Mouse (Mus musculus): Measurements from ENCODE around the gene Tut1. TPM values are rescaled to one million over a fixed set of nuclear protein-coding genes. Genes with fewer than 3 reads are reported as not detected.

The Tut1 gene
- polyA plus RNA-seq, 1 experiment from 2014 or later, result 36.5 TPM

- Histone ChIP-seq H3K9me3 (no peaks in the 10 kb centered on the region), H3K27ac (peak overlapping the region; percentile 98), H3K4me3 (peak overlapping the region; percentile 87), H3K36me3 (no peaks in the 10 kb centered on the region), H3K4me2 (replicated peaks) (peak overlapping the region; percentile 81), H3K27me3 (no peaks in the 10 kb centered on the region), H3K4me1 (peaks cover 66% of the 10 kb centered on the region), H3K9ac (peak overlapping the region; percentile 93)
- no peak for ATAC-seq (ENCODE audit: low FRiP score, low read depth)
- 6% methylated on average over 15 of the region's 15 CpGs for WGBS
These were observed 34.9 kb downstream of the Tut1 start for GRCm38 (mm10) chr19:8988346-8989065.

- peak within 1 kb of the TSS; percentile 81 for H3K4me2 ChIP-seq (replicated peaks)
- peak within 1 kb of the TSS; percentile 87 for H3K4me3 ChIP-seq
- H3K9ac ChIP-seq, result peak within 1 kb of the TSS; percentile 93
- WGBS, result under 1% methylated on average over 41 of the region's 42 CpGs
- H3K27me3 ChIP-seq, result no peaks in the 10 kb centered on the region
- no peaks in the 10 kb centered on the region for H3K36me3 ChIP-seq
- H3K4me1 ChIP-seq, result peaks cover 67% of the 10 kb centered on the region
- no peaks in the 10 kb centered on the region for H3K9me3 ChIP-seq
- peak; percentile 55 for ATAC-seq (ENCODE audit: low FRiP score, low read depth)
- peak within 1 kb of the TSS; percentile 98 for H3K27ac ChIP-seq
These were observed 35.5 kb downstream of the Tut1 start, which contains the start of gene Ahnak for GRCm38 (mm10) chr19:8989066-8989566. Gene Ahnak (plus strand): TSS chr19:8989284.

- Histone ChIP-seq H3K4me3 (peak overlapping the region; percentile 87), H3K36me3 (no peaks in the 10 kb centered on the region), H3K27ac (peak overlapping the region; percentile 98), H3K4me2 (replicated peaks) (peak overlapping the region; percentile 81), H3K9ac (peak overlapping the region; percentile 93), H3K27me3 (no peaks in the 10 kb centered on the region), H3K9me3 (no peaks in the 10 kb centered on the region), H3K4me1 (peaks cover 65% of the 10 kb centered on the region)
- WGBS, result under 1% methylated on average over 53 of the region's 53 CpGs
- ATAC-seq (ENCODE audit: low FRiP score, low read depth), result peak; percentile 84
These were observed 36.2 kb downstream of the Tut1 start for GRCm38 (mm10) chr19:8989567-8990431.

GRCm38 (mm10) chr19:8990432-8991102 is 36.9 kb downstream of the Tut1 start:
- Histone ChIP-seq H3K36me3 (no peaks in the 10 kb centered on the region), H3K4me2 (replicated peaks) (peak overlapping the region; percentile 81), H3K27me3 (no peaks in the 10 kb centered on the region), H3K9me3 (no peaks in the 10 kb centered on the region), H3K27ac (peak overlapping the region; percentile 98), H3K4me1 (peaks cover 66% of the 10 kb centered on the region), H3K4me3 (peak overlapping the region; percentile 87), H3K9ac (peak overlapping the region; percentile 71)
- 12% methylated on average over 15 of the region's 15 CpGs for WGBS
- peak; percentile 74 for ATAC-seq (ENCODE audit: low FRiP score, low read depth)

GRCm38 (mm10) chr19:8991245-8991870 is 37.7 kb downstream of the Tut1 start:
- peaks cover 73% of the 10 kb centered on the region for H3K4me1 ChIP-seq

GRCm38 (mm10) chr19:8991871-8992735 is 38.5 kb downstream of the Tut1 start:
- WGBS, result 73% methylated on average over 13 of the region's 13 CpGs
- peak overlapping the region; percentile 98 for H3K27ac ChIP-seq
- H3K4me2 ChIP-seq (replicated peaks), result peak overlapping the region; percentile 81
- peak overlapping the region; percentile 53; the same call in 1 of the 2 replicates for H3K9ac ChIP-seq
- H3K27me3 ChIP-seq, result no peaks in the 10 kb centered on the region
- no peaks in the 10 kb centered on the region for H3K9me3 ChIP-seq
- no peak for ATAC-seq (ENCODE audit: low FRiP score, low read depth)
- peak overlapping the region; percentile 87 for H3K4me3 ChIP-seq
- H3K36me3 ChIP-seq, result no peaks in the 10 kb centered on the region
- peaks cover 81% of the 10 kb centered on the region for H3K4me1 ChIP-seq

More at GRCm38 (mm10) chr19:8991245-8991870, 37.7 kb downstream of the Tut1 start:
- Histone ChIP-seq H3K9me3 (no peaks in the 10 kb centered on the region), H3K9ac (peak overlapping the region; percentile 71), H3K4me3 (peak overlapping the region; percentile 87), H3K27ac (peak overlapping the region; percentile 98), H3K27me3 (no peaks in the 10 kb centered on the region), H3K4me2 (replicated peaks) (peak overlapping the region; percentile 81), H3K36me3 (no peaks in the 10 kb centered on the region)
- ATAC-seq (ENCODE audit: low FRiP score, low read depth), result no peak
- 60% methylated on average over 4 of the region's 4 CpGs for WGBS

GRCm38 (mm10) chr19:8992769-8993624 is 39.4 kb downstream of the Tut1 start:
- Histone ChIP-seq H3K9ac (peak overlapping the region; percentile 53; the same call in 1 of the 2 replicates), H3K4me2 (replicated peaks) (peak overlapping the region; percentile 81), H3K27ac (peak overlapping the region; percentile 98), H3K4me3 (peak overlapping the region; percentile 87), H3K36me3 (no peaks in the 10 kb centered on the region), H3K9me3 (no peaks in the 10 kb centered on the region), H3K27me3 (no peaks in the 10 kb centered on the region), H3K4me1 (peaks cover 82% of the 10 kb centered on the region)
- 22% methylated on average over 12 of the region's 12 CpGs for WGBS
- ATAC-seq (ENCODE audit: low FRiP score, low read depth), result no peak

- Histone ChIP-seq H3K9me3 (no peaks in the 10 kb centered on the region), H3K36me3 (no peaks in the 10 kb centered on the region), H3K4me2 (replicated peaks) (peak overlapping the region; percentile 81), H3K9ac (no peak overlapping the region), H3K4me1 (peaks cover 82% of the 10 kb centered on the region), H3K27me3 (no peaks in the 10 kb centered on the region), H3K4me3 (no peak overlapping the region), H3K27ac (peak overlapping the region; percentile 98; the same call in 1 of the 2 replicates)
- WGBS, result 57% methylated on average over 2 of the region's 2 CpGs
- no peak for ATAC-seq (ENCODE audit: low FRiP score, low read depth)
These were observed 39.9 kb downstream of the Tut1 start for GRCm38 (mm10) chr19:8993625-8993912.

GRCm38 (mm10) chr19:8994813-8995607 is 41.4 kb downstream of the Tut1 start:
- H3K9me3 ChIP-seq, result no peaks in the 10 kb centered on the region
- H3K27me3 ChIP-seq, result no peaks in the 10 kb centered on the region
- no peak for ATAC-seq (ENCODE audit: low FRiP score, low read depth)
- H3K4me2 ChIP-seq (replicated peaks), result no peak overlapping the region
- H3K36me3 ChIP-seq, result peaks cover 8% of the 10 kb centered on the region
- H3K9ac ChIP-seq, result 0 out of 2 replicates have a peak overlapping the region, but pooled peaks have one; percentile 13
- WGBS, result 78% methylated on average over 10 of the region's 10 CpGs
- H3K4me3 ChIP-seq, result no peak overlapping the region
- peaks cover 85% of the 10 kb centered on the region for H3K4me1 ChIP-seq
- H3K27ac ChIP-seq, result no peak overlapping the region

Measured in limb, embryonic 13.5 days (tissue).